Mouse (Mus musculus): ENCODE results near the gene Mllt3.

GRCm38 (mm10) chr4:88032151-88033098, 739 bp downstream of the Mllt3 start:
- TF ChIP-seq CTCF (IDR thresholded peaks at IDR 0.05; ENCODE audit: extremely low read depth, insufficient read depth, insufficient read length, insufficient replicate concordance), result no peak
- TF ChIP-seq POLR2A (IDR thresholded peaks at IDR 0.05; ENCODE audit: low read depth, low read length), result no peak
